18 mouse cellular contexts compared by ENCODE assay signal in the genomic region with DNA sequence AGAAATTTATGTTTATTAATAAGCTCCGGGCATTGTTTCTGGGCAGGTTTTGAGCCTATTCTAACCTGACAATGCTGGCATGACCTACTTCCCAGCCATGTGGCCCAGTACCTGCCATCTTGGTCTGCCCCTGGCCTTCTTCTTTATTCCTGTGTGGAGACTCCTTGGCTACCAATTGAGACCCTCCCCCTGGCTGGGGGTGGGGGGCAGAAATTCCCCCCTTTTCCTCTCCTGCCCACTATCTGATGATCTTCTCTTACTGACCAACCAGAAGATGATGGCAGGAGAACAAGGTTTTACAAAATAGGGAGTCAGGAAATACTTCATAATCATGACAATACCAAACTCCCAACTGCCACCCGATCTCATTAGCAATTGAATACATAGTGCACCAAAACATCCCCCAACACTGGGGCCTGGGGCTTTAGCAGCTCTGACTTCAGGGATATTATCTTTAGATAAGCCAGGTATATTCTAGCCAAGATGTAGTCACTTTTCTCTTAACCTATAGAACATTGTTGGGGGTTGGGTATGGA.
"Had no signal": no experiment of that assay in that cellular context is flagged by ENCODE, and none has a peak within 500 bp of the region (broad histone marks: within the 10 kb centered on the region; RNA-seq: fewer than 3 reads in every experiment).

No protein-coding gene starts in this region.

- H3K4me3 ChIP-seq: left cerebral cortex, adult 2 months; neural tube, embryonic 12.5 days had no signal

- DNase-seq: kidney, adult 2 months; kidney, postnatal 25 days; layer of hippocampus, postnatal 36 days; liver, postnatal 0 days; lung, embryonic 14.5 days; midbrain, embryonic 14.5 days; retina, postnatal 1 day; right cerebral cortex, postnatal 25 days; spleen, adult 18-20 months; thymus, adult 2 months; thymus, postnatal 14 days; thymus, postnatal 4 days had no signal

- H3K27ac ChIP-seq: kidney, postnatal 0 days; left cerebral cortex, adult 2 months; liver, embryonic 14.5 days; macrophage; neural tube, embryonic 12.5 days had no signal

- H3K9ac ChIP-seq: liver, embryonic 14.5 days; liver, postnatal 0 days; lung, embryonic 14.5 days; neural tube, embryonic 12.5 days had no signal

- ATAC-seq: liver, postnatal 0 days; lung, postnatal 0 days had no signal

- H3K27me3 ChIP-seq: neural tube, embryonic 12.5 days had no signal

- H3K9me3 ChIP-seq: neural tube, embryonic 12.5 days had no signal

- H3K4me2 ChIP-seq: lung, embryonic 14.5 days; neural tube, embryonic 12.5 days had no signal

- H3K36me3 ChIP-seq: neural tube, embryonic 12.5 days had no signal

- H3K4me1 ChIP-seq: neural tube, embryonic 12.5 days had no signal
